Mouse (Mus musculus): ENCODE results near the gene Mamstr. TPM values are rescaled to one million over a fixed set of nuclear protein-coding genes. Genes with fewer than 3 reads are reported as not detected.

Mamstr gene
- polyA plus RNA-seq, 1 experiment from 2014 or later = 2.7 TPM

- no peak overlapping the region for H3K27ac ChIP-seq (replicated peaks)
- H3K36me3 ChIP-seq = no peaks in the 10 kb centered on the region
- no peak overlapping the region for H3K4me2 ChIP-seq (replicated peaks)
- H3K9me3 ChIP-seq = no peaks in the 10 kb centered on the region
- H3K4me1 ChIP-seq = no peaks in the 10 kb centered on the region
- H3K4me3 ChIP-seq = no peak overlapping the region
- H3K9ac ChIP-seq (replicated peaks) = no peak overlapping the region
- H3K27me3 ChIP-seq = no peaks in the 10 kb centered on the region
- WGBS = 82% methylated on average over 11 of the region's 11 CpGs
- ATAC-seq (replicated peaks) = no peak
Observed at GRCm38 (mm10) chr7:45689800-45690199, 50.0 kb downstream of the Mamstr start.

GRCm38 (mm10) chr7:45692364-45692763 is 52.6 kb downstream of the Mamstr start:
- no peak overlapping the region for H3K4me2 ChIP-seq (replicated peaks)
- no peak for ATAC-seq (replicated peaks)
- no peaks in the 10 kb centered on the region for H3K36me3 ChIP-seq
- H3K4me3 ChIP-seq = no peak overlapping the region
- WGBS = 78% methylated on average over 2 of the region's 2 CpGs
- H3K9ac ChIP-seq (replicated peaks) = no peak overlapping the region
- H3K9me3 ChIP-seq = no peaks in the 10 kb centered on the region
- no peaks in the 10 kb centered on the region for H3K27me3 ChIP-seq
- H3K27ac ChIP-seq (replicated peaks) = no peak overlapping the region
- H3K4me1 ChIP-seq = no peaks in the 10 kb centered on the region

- Histone ChIP-seq H3K9ac (replicated peaks) (no peak within 1 kb of the TSS), H3K4me3 (no peak within 1 kb of the TSS), H3K9me3 (no peaks in the 10 kb centered on the region), H3K27ac (replicated peaks) (no peak within 1 kb of the TSS), H3K4me1 (no peaks in the 10 kb centered on the region), H3K4me2 (replicated peaks) (no peak within 1 kb of the TSS), H3K36me3 (no peaks in the 10 kb centered on the region), H3K27me3 (peaks cover 8% of the 10 kb centered on the region)
- 89% methylated on average over 50 of the region's 50 CpGs for WGBS
- no peak for ATAC-seq (replicated peaks)
Observed at GRCm38 (mm10) chr7:45693921-45694591, 54.3 kb downstream of the Mamstr start, which contains the start of gene Sec1. Gene Sec1, minus strand, starts transcription at chr7:45694402.

GRCm38 (mm10) chr7:45695098-45695497 is 55.3 kb downstream of the Mamstr start:
- Histone ChIP-seq H3K4me1 (peaks cover 7% of the 10 kb centered on the region), H3K4me2 (replicated peaks) (no peak overlapping the region), H3K9me3 (no peaks in the 10 kb centered on the region), H3K27me3 (peaks cover 17% of the 10 kb centered on the region), H3K27ac (replicated peaks) (no peak overlapping the region), H3K4me3 (no peak overlapping the region), H3K9ac (replicated peaks) (no peak overlapping the region), H3K36me3 (no peaks in the 10 kb centered on the region)
- ATAC-seq (replicated peaks) = no peak
- 39% methylated on average over 6 of the region's 6 CpGs for WGBS

Other genes with a start within 250 kb of the Mamstr start
- 220 and 231 TPM in 2 replicates for gene Snrnp70, start 244.2 kb upstream of the Mamstr start, polyA plus RNA-seq (2015; fragmentation: Nextera tagmentation; extraction: Ambion mirVana)
- not detected in 2 replicates for gene Kcna7, start 234.3 kb upstream of the Mamstr start, polyA plus RNA-seq (2015; fragmentation: Nextera tagmentation; extraction: Ambion mirVana)
- not detected in 2 replicates for gene Ntf5, start 226.3 kb upstream of the Mamstr start, polyA plus RNA-seq (2015; fragmentation: Nextera tagmentation; extraction: Ambion mirVana)
- 0.68 and 1.4 TPM in 2 replicates for gene Lhb, start 219.2 kb upstream of the Mamstr start, polyA plus RNA-seq (2015; fragmentation: Nextera tagmentation; extraction: Ambion mirVana)
- gene Gys1, start 205.1 kb upstream of the Mamstr start, polyA plus RNA-seq (2015; fragmentation: Nextera tagmentation; extraction: Ambion mirVana) = 19.4 and 19.6 TPM in 2 replicates
- gene Ruvbl2, start 201.9 kb upstream of the Mamstr start, polyA plus RNA-seq (2015; fragmentation: Nextera tagmentation; extraction: Ambion mirVana) = 142 and 144 TPM in 2 replicates
- gene Ftl1, start 180.1 kb upstream of the Mamstr start, polyA plus RNA-seq (2015; fragmentation: Nextera tagmentation; extraction: Ambion mirVana) = 6,132 and 6,335 TPM in 2 replicates
- gene Bax, start 173.1 kb upstream of the Mamstr start, polyA plus RNA-seq (2015; fragmentation: Nextera tagmentation; extraction: Ambion mirVana) = 288 and 289 TPM in 2 replicates
- 0.14 and 0.18 TPM in 2 replicates for gene Tulp2, start 158.1 kb upstream of the Mamstr start, polyA plus RNA-seq (2015; fragmentation: Nextera tagmentation; extraction: Ambion mirVana)
- gene Gm45808, start 153.2 kb upstream of the Mamstr start, polyA plus RNA-seq (2015; fragmentation: Nextera tagmentation; extraction: Ambion mirVana) = not detected in 2 replicates
- 2.3 and 2.6 TPM in 2 replicates for gene Dhdh, start 151.2 kb upstream of the Mamstr start, polyA plus RNA-seq (2015; fragmentation: Nextera tagmentation; extraction: Ambion mirVana)
- gene Nucb1, start 129.6 kb upstream of the Mamstr start, polyA plus RNA-seq (2015; fragmentation: Nextera tagmentation; extraction: Ambion mirVana) = 95.0 and 95.7 TPM in 2 replicates
- gene Ppp1r15a, start 113.7 kb upstream of the Mamstr start, polyA plus RNA-seq (2015; fragmentation: Nextera tagmentation; extraction: Ambion mirVana) = 15.4 and 15.6 TPM in 2 replicates
- 0.72 and 0.92 TPM in 2 replicates for gene Plekha4, start 113.6 kb upstream of the Mamstr start, polyA plus RNA-seq (2015; fragmentation: Nextera tagmentation; extraction: Ambion mirVana)
- gene Hsd17b14, start 85.1 kb upstream of the Mamstr start, polyA plus RNA-seq (2015; fragmentation: Nextera tagmentation; extraction: Ambion mirVana) = not detected in 2 replicates
- gene Bcat2, start 69.8 kb upstream of the Mamstr start, polyA plus RNA-seq (2015; fragmentation: Nextera tagmentation; extraction: Ambion mirVana) = 21.6 and 23.3 TPM in 2 replicates
- gene Fgf21, start 24.5 kb upstream of the Mamstr start, polyA plus RNA-seq (2015; fragmentation: Nextera tagmentation; extraction: Ambion mirVana) = not detected in 2 replicates
- gene Fut1, start 22.7 kb upstream of the Mamstr start, polyA plus RNA-seq (2015; fragmentation: Nextera tagmentation; extraction: Ambion mirVana) = not detected in 2 replicates
- gene Izumo1, start 18.2 kb upstream of the Mamstr start, polyA plus RNA-seq (2015; fragmentation: Nextera tagmentation; extraction: Ambion mirVana) = 0.17 TPM in 1 of 2 replicates, not detected in the other
- 15.5 and 16.6 TPM in 2 replicates for gene Rasip1, start 12.5 kb upstream of the Mamstr start, polyA plus RNA-seq (2015; fragmentation: Nextera tagmentation; extraction: Ambion mirVana)
- gene Fut2, start 26.4 kb downstream of the Mamstr start, polyA plus RNA-seq (2015; fragmentation: Nextera tagmentation; extraction: Ambion mirVana) = 0.31 TPM in 1 of 2 replicates, not detected in the other
- 0.29 and 0.45 TPM in 2 replicates for gene Ntn5, start 44.0 kb downstream of the Mamstr start, polyA plus RNA-seq (2015; fragmentation: Nextera tagmentation; extraction: Ambion mirVana)
- 0.14 TPM in 1 of 2 replicates, not detected in the other for gene Sec1, start 54.4 kb downstream of the Mamstr start, polyA plus RNA-seq (2015; fragmentation: Nextera tagmentation; extraction: Ambion mirVana)
- 39.0 and 39.8 TPM in 2 replicates for gene Car11, start 59.9 kb downstream of the Mamstr start, polyA plus RNA-seq (2015; fragmentation: Nextera tagmentation; extraction: Ambion mirVana)
- 3.6 and 4.1 TPM in 2 replicates for gene Dbp, start 65.1 kb downstream of the Mamstr start, polyA plus RNA-seq (2015; fragmentation: Nextera tagmentation; extraction: Ambion mirVana)
- 633 and 683 TPM in 2 replicates for gene Rpl18, start 75.5 kb downstream of the Mamstr start, polyA plus RNA-seq (2015; fragmentation: Nextera tagmentation; extraction: Ambion mirVana)
- gene Sphk2, start 78.0 kb downstream of the Mamstr start, polyA plus RNA-seq (2015; fragmentation: Nextera tagmentation; extraction: Ambion mirVana) = 29.0 and 30.2 TPM in 2 replicates
- 0.37 and 1.0 TPM in 2 replicates for gene Fam83e, start 81.2 kb downstream of the Mamstr start, polyA plus RNA-seq (2015; fragmentation: Nextera tagmentation; extraction: Ambion mirVana)
- not detected in 2 replicates for gene Spaca4, start 85.8 kb downstream of the Mamstr start, polyA plus RNA-seq (2015; fragmentation: Nextera tagmentation; extraction: Ambion mirVana)
- 21.7 and 22.9 TPM in 2 replicates for gene Lmtk3, start 143.8 kb downstream of the Mamstr start, polyA plus RNA-seq (2015; fragmentation: Nextera tagmentation; extraction: Ambion mirVana)
- gene Sult2b1, start 144.7 kb downstream of the Mamstr start, polyA plus RNA-seq (2015; fragmentation: Nextera tagmentation; extraction: Ambion mirVana) = 6.0 and 7.6 TPM in 2 replicates
- 376 and 383 TPM in 2 replicates for gene Cyth2, start 174.6 kb downstream of the Mamstr start, polyA plus RNA-seq (2015; fragmentation: Nextera tagmentation; extraction: Ambion mirVana)
- 0.55 and 0.98 TPM in 2 replicates for gene Kcnj14, start 184.8 kb downstream of the Mamstr start, polyA plus RNA-seq (2015; fragmentation: Nextera tagmentation; extraction: Ambion mirVana)
- 46.8 and 46.9 TPM in 2 replicates for gene Grwd1, start 191.0 kb downstream of the Mamstr start, polyA plus RNA-seq (2015; fragmentation: Nextera tagmentation; extraction: Ambion mirVana)
- gene Kdelr1, start 232.8 kb downstream of the Mamstr start, polyA plus RNA-seq (2015; fragmentation: Nextera tagmentation; extraction: Ambion mirVana) = 33.3 and 38.3 TPM in 2 replicates
- gene Grin2d, start 238.4 kb downstream of the Mamstr start, polyA plus RNA-seq (2015; fragmentation: Nextera tagmentation; extraction: Ambion mirVana) = 0.84 and 0.92 TPM in 2 replicates